Mouse (Mus musculus): ENCODE measurements around the gene Alpl. TPM values are rescaled to one million over a fixed set of nuclear protein-coding genes. Genes with fewer than 3 reads are reported as not detected.

Alpl gene
- total RNA-seq, 2 experiments from 2014 or later, result 8.9 to 9.0 TPM

DNA sequence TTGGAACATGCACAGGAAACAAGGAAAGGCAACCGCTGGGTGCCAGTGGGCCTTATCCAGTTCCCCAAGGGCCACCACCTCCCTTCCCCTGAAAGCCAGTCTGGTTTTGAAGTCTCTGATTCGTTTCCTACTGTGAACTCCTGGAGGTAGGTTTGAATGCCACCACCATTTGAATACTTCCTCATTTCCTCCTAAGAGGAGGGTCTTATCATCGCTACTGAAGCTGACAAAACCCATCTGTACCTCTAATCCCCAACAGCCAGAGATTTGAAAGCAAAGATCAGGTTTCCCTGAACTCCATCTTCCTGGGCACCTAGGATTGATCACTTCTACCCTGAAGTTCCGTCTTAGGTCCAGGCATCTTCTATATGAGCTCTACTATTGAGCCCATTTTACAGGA, 854 bp upstream of the Alpl start:
- DNase-seq, result no peak

DNA sequence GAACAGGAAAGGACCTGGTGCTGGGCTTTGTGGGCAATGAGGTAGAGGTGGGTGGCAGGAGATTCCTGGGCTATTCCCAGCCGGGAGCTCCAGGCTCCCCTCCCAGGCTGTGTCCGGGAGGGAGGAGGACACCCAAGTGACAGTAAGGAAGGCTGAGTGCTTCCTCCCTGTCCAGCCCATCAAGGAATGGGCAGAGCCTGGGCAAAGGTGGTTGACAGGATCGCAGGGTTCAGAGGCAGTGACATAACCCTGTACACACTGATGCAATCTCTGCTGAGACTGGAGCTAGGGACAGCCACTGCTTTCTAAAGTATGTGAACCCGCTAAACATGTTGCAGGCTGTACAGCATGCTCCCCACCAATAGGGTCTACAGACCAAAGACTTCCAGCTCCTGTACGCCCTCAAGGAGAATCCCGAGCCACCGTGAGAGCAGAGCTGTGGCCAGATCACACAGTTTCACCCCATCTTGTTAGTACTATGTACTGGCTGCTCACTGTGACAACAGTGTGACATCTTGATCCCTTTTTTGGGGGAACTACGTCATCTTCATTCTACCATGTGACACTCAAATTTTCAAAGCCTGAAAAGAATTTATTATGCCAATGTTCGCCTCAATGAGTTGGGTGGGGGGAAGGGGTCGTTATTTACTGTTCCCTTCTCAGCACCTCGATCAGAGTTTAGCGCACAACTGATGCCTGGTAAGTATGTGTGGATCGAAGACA, 1.8 kb downstream of the Alpl start:
- no peak for DNase-seq

DNA sequence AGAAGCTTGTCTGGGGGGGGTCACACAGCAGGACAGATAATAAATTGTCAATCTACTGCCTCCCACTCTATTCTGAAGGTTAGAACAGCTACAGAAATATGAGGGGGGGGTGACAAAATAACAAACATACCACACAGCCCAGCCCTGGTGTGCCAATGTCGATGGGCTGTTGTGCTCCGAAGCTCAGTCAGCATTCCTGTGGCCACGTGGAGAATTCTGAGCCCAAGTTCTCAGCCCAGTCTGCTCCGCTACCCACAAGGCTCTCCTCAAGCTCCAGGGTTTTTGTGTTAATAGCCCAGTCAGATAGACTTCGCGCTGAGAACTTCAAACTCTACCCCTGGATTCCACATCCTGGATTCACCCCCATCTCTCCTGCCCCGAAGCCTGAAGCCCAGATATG, 2.6 kb downstream of the Alpl start:
- DNase-seq, result no peak

- DNase-seq, result no peak
These were observed 4.7 kb downstream of the Alpl start for GRCm38 (mm10) chr4:137791440-137791839.

- no peak for DNase-seq
These were observed 5.2 kb downstream of the Alpl start for GRCm38 (mm10) chr4:137790981-137791380.

DNA sequence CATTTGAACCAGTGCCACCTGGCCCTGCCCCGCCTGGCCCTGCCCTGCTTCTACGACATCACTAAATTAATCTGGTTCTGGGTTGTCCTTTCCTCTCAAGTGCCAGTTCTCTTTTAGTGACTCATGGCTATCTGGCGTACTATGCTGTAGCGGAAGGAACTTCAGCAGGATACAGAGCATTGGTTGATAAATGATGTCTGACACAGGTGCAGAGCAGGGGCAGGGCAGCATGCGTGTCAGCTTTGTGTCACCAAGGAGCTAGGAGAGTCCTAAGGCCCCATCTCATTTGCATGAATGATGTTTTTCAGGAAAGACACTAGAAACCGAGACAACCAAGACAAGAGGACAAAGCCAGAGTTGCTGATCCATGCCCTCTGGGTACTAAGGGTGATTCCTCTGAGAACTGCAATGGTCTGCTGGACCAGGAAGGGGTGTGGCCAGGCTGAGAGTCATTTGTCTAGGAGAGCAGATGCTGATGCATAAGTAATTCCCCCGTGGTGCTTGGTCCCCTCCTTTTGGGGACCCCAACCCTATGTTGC, 7.6 kb downstream of the Alpl start:
- no peak for DNase-seq

DNA sequence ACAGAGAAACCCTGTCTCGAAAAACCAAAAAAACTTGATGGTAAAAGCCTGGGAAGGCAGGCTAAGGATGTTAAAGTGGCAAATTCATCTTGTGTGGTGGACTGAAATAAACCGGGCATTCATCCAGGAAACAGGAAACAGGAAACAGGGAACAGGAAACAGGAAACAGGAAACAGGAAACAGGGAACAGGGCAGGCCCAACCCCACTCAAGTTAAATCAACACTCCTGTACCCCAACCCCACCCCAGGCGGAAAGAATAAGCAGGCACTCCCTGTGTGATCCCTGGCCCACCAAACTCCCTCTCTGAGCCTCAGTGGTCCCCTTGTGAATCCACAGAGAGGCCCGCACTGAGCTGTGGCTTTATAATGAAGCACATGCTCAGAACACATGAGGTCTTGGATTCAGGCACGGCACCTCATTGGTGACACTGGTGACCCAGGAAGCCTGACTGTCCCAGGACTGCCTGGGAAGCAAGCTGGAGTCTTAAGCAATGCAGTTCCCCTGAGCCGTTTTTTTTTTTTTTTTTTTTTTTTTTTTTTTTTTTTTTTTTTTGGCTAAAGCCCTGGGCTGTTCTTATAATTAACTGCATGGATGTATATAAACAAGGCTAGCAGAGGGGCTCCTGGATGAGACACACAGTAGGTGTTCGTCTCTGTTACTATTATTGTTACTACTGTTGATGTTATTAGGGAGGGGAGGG, 8.4 kb downstream of the Alpl start:
- no peak for DNase-seq

GRCm38 (mm10) chr4:137786488-137786887, 9.7 kb downstream of the Alpl start:
- DNase-seq, result no peak

- no peak for DNase-seq
These were observed 10.9 kb downstream of the Alpl start for GRCm38 (mm10) chr4:137785270-137785669.

GRCm38 (mm10) chr4:137784741-137785140, 11.4 kb downstream of the Alpl start:
- DNase-seq, result no peak

DNA sequence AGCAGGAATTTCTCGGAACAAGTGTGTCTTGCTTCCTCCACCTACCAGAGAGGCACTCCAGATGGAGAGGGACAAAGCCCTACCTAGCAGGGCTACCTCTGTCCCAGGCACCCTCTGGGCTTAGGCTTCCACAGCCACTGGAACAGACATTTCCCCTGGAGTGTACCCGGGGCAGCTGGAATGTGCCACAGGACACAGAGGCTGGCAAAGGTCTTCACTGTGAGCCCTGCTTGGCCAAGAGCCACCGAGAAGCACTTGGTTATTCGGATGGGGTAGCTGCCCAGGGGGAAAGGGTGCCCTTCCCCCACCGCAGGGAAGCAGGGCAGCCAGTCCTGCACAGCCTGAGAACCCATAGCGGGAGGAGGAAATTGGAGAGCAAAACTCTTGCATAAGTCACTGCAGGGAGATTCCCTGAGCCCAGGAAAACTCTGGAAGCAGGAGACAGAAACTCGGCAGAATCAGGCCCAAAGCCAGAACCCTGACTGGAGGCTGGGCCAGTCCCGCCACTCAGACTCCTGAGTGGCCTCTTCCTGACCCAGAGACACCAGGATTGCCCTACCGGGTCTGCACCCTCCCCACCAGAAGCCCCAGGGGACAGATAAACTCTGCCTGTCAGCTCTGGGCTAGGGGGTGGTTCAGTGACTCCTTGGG, 12.5 kb downstream of the Alpl start:
- peak; percentile 59 for DNase-seq

DNA sequence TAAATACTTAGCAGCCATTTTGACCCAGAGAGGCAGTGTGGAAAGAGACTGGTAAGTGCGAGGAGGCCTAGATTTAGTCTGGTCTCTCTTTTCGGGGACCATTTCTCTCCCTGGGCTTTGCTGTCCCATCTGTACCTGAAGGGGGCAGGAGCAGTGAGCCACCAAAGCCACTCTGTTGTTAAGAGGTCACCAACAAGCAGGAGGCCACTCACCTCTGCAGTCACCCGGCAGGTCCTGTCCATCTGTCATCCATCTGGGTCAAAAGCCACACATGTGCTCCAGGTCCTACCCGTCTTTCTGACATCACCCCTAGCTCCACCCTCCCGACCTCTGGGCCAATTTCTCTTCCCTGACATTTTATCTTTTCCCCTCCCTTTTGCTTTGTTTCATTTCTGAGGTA, 14.2 kb downstream of the Alpl start:
- DNase-seq, result no peak

DNA sequence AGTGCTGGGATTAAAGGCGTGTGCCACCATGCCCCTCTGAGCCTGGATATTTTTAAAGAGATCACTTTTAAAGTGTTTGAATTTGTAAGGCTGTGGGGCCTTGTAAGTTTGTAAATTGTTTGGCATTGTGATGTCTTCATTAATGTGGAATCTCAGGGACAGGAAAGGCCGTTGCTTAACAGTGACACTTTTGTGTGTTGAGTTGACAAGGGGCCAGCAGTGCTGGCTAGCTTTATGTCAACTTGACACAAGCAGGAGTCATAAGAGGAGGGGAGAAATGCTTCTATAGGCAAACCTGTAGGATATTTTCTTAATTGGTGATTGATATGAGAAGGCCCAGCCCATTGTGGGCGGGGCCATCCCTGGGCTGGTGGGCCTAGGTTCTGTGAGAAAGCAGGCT, 15.2 kb downstream of the Alpl start:
- no peak for DNase-seq

- no peak for DNase-seq
These were observed 17.6 kb downstream of the Alpl start for GRCm38 (mm10) chr4:137778397-137779184.

GRCm38 (mm10) chr4:137777866-137778265, 18.3 kb downstream of the Alpl start:
- DNase-seq, result no peak

- DNase-seq, result no peak
These were observed 21.7 kb downstream of the Alpl start for GRCm38 (mm10) chr4:137774505-137774904.

GRCm38 (mm10) chr4:137774013-137774412, 22.2 kb downstream of the Alpl start:
- DNase-seq, result no peak

- DNase-seq, result no peak
These were observed 22.8 kb downstream of the Alpl start for GRCm38 (mm10) chr4:137773369-137773899.

DNA sequence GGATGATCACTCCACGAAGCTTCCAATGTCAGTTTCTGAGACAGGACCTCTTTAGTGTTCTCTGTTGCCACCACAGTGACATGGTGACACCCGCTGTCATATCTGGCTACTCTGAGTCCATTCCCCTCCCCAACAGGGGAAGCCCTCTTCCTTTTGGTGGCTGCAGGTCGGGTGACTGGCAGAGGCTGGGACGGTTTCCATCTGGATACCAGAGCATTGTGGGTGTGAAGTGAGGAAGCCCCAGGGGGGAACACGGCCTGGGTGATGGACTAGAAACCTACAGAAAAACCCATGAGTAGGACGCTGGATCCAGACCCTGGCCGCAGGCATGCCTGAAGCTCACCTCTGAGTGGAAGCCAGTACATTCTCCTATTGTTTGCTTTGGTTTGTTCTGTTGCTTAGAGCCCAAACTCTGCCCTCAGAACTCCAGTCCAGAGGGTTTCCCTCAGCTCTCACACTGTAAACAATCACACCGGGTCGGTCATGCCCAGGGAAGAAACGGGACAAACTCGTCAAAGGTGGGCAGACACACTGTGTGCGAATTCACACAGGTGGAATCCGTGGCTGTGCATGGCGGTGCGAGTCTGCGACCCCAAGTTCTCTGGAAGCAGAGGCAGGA, 23.6 kb downstream of the Alpl start:
- DNase-seq, result no peak

- DNase-seq, result no peak
These were observed 24.4 kb downstream of the Alpl start for GRCm38 (mm10) chr4:137771749-137772148.

GRCm38 (mm10) chr4:137770901-137771612, 25.1 kb downstream of the Alpl start:
- DNase-seq, result peak; percentile 62

Data from heart, postnatal 4 days (tissue).